Comparison of ENCODE assay signal across 14 mouse cellular contexts in the genomic region with DNA sequence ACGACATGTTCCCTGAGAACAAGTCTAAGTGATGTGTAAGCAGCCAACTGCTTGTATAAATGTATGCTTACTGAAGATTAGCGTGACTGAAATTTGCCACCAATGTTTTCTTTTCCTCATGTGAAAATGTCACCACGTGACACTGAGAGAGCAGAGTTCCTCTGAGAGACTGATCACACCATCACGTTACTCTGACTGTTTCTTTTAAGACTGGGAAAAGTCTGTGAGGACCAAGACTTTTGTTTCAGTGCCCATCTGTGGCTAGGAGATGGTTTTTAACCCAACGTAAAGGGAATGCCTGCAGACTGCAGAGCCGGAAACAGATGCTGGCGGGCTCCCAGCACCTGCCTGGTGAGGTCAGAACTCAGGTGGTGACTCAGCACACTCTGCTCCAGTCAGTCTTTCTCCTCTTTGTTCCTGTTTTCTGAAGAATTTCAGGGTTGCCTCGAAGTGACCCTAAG. TPM values are rescaled to one million over a fixed set of nuclear protein-coding genes. Genes with fewer than 3 reads are reported as not detected.
DNase-seq lines count a peak whose midpoint lies in the region; ATAC-seq lines count a peak whose summit lies in the region.
"Had no signal": no experiment of that assay in that cellular context is flagged by ENCODE, and none has a peak within 500 bp of the region (broad histone marks: within the 10 kb centered on the region; RNA-seq: fewer than 3 reads in every experiment).

No protein-coding gene starts in this region.

- no peak overlapping the region for H3K9ac ChIP-seq in heart, embryonic 12.5 days
- H3K9ac ChIP-seq: hindbrain, embryonic 14.5 days had no signal

- no peak for ATAC-seq in heart, embryonic 12.5 days (ENCODE audit: insufficient number of reproducible peaks, low FRiP score)

- H3K4me3 ChIP-seq in heart, embryonic 12.5 days: no peak overlapping the region
- H3K4me3 ChIP-seq in macrophage (ENCODE audit: inconsistent target): no peak overlapping the region
- H3K4me3 ChIP-seq: erythroblast, embryonic 14.5 days; heart, adult 2 months had no signal

- intact Hi-C loops in left cerebral cortex, postnatal 14 days (cut with DNase I): no loop called here

- peak; percentile 28 for DNase-seq in heart, adult 11 months
- peak; percentile 91 for DNase-seq in 416B (ENCODE audit: low read depth)
- DNase-seq in fibroblast of lung, adult 2 months (ENCODE audit: low read depth): peak; percentile 85
- DNase-seq in right cerebral cortex, postnatal 25 days: no peak
- DNase-seq in left cerebral cortex, postnatal 14 days (ENCODE audit: low spot score in 2 of 2): no peak
- no peak for DNase-seq in gastrocnemius, postnatal 10 days
- DNase-seq: cerebellum, adult 9-11 months; heart, adult 2 months; thymus, postnatal 25 days had no signal

- no peaks in the 10 kb centered on the region for H3K36me3 ChIP-seq in heart, embryonic 12.5 days
- no peaks in the 10 kb centered on the region for H3K36me3 ChIP-seq in macrophage (ENCODE audit: inconsistent target)

- H3K79me2 ChIP-seq in macrophage (ENCODE audit: inconsistent target): no peaks in the 10 kb centered on the region

- H3K27me3 ChIP-seq in heart, embryonic 12.5 days (replicated peaks): no peaks in the 10 kb centered on the region

- 50% methylated on average over 8 of the region's 8 CpGs for WGBS in heart, embryonic 12.5 days
- 3% methylated on average over 8 of the region's 8 CpGs for WGBS in macrophage (ENCODE audit: missing documents)

- H3K27ac ChIP-seq in heart, embryonic 12.5 days (ENCODE audit: poor library complexity, severe bottlenecking): no peak overlapping the region
- 0 out of 2 replicates have a peak overlapping the region, but pooled peaks have one; percentile 7 for H3K27ac ChIP-seq in macrophage
- H3K27ac ChIP-seq: heart, adult 2 months; hindbrain, embryonic 14.5 days had no signal

- no peaks in the 10 kb centered on the region for H3K4me1 ChIP-seq in heart, embryonic 12.5 days (replicated peaks)

- no peak overlapping the region for H3K4me2 ChIP-seq in heart, embryonic 12.5 days
- H3K4me2 ChIP-seq: hindbrain, embryonic 14.5 days; liver, embryonic 11.5 days had no signal

- H3K9me3 ChIP-seq in heart, embryonic 12.5 days (replicated peaks): no peaks in the 10 kb centered on the region

RNA-seq across cellular contexts. Expression of gene Fam110c, which starts 14.2 kb away (rescaled TPM):
- 0.81 and 1.2 TPM in 2 replicates for polyA plus RNA-seq in heart, embryonic 12.5 days (2016; fragmentation: Nextera tagmentation; extraction: Ambion mirVana)
- 1 to 10 TPM in 13 of 26 experiments, under 1 TPM in 4, not detected in 9; 0.20 to 10.0 (median 2.1) TPM for total RNA-seq in macrophage (2018; cell fraction: chromatin; rRNA removed)
- total RNA-seq in macrophage (2018; cell fraction: cytosol; rRNA removed): 1 to 10 TPM in 13 of 26 experiments, under 1 TPM in 12, not detected in 1; 0.03 to 6.4 (median 1.1) TPM
- 10 to 100 TPM in 1 of 26 experiments, 1 to 10 TPM in 12, under 1 TPM in 7, not detected in 6; 0.17 to 12.5 (median 2.6) TPM for total RNA-seq in macrophage (2018; cell fraction: nucleus; rRNA removed)
- 0.89 to 1.7 TPM (median 0.89 TPM) in 3 replicates for polyA plus RNA-seq in macrophage (2018)
- total RNA-seq in left cerebral cortex, postnatal 14 days (2021): not detected
- total RNA-seq in gastrocnemius, postnatal 10 days (2021): under 1 TPM in 1 of 2 experiments, not detected in 1; 0.09 TPM
- polyA plus RNA-seq: erythroblast, embryonic 14.5 days; hindbrain, embryonic 14.5 days had no signal

Comparison
In these comparisons a context has a peak if more than half of its experiments do, and no peak if none do; other contexts are left out.
1. DNase-seq: peak in heart, adult 11 months (single experiment), 416B (single experiment) and fibroblast of lung, adult 2 months (single experiment); none in right cerebral cortex, postnatal 25 days (single experiment), left cerebral cortex, postnatal 14 days (0 of 2) and gastrocnemius, postnatal 10 days (single experiment).